Mouse (Mus musculus): ENCODE data around the gene Drc3.

GRCm38 (mm10) chr11:60368909-60369308 lies 15.8 kb downstream of the Drc3 start:
- TF ChIP-seq CTCF (IDR thresholded peaks at IDR 0.05; ENCODE audit: extremely low read depth, insufficient read length, insufficient replicate concordance, low read depth, low read length) (no peak), POLR2A (IDR thresholded peaks at IDR 0.05; ENCODE audit: low read depth, low read length) (no peak)

Measured in small intestine, adult 2 months (tissue).